Mouse (Mus musculus): ENCODE measurements at regions not wholly inside any gene's neighbourhood (a gene's known extent, or its start where the extent isn't known, plus 50 kb on each side); places are given as distances from the start of the nearest gene placed in this dataset.

DNA sequence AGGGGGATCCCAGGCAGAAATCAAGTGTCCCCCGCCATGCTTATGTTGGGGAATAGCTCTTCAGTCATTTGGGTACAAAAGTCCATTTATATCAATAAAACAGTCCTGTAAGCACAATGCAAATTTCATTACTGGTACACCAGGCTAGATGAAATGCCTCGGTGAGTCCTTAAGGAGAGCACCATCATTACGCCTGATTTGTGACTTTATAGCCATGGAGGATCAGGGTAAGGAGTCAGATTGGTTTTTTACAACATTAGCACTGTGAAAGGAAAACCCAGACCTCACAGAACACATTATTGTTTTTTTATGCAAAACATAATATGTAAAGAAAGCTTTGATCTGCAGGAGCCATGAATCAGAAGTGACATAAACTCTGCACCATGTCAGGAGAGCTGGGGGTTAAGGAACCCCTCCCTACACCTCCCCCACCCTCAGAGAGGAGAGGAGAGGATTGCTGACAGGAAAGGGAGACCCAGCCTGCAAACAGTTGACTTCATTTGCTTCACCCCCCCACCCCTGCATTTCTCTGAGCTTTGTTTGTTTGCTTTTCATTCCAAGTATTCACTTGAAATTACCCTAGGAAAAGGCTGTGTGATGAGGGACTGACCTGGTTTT is 2756.6 kb upstream of the Lrrc6 start:
- TF ChIP-seq EP300 (IDR thresholded peaks at IDR 0.05; ENCODE audit: low read depth) (no peak), CTCF (IDR thresholded peaks at IDR 0.05; ENCODE audit: low read depth) (no peak)
